12 mouse cellular contexts compared by ENCODE assay signal in genomic region chr15:67301871-67302363, GRCm38 (mm10).
A peak's percentile ranks its signal among the peaks of the same experiment; 100 is the strongest.
DNase-seq lines count a peak whose midpoint lies in the region; ATAC-seq lines count a peak whose summit lies in the region.
"Had no signal": no experiment of that assay in that cellular context is flagged by ENCODE, and none has a peak within 500 bp of the region (broad histone marks: within the 10 kb centered on the region; RNA-seq: fewer than 3 reads in every experiment).

No protein-coding gene starts in this region.

- no peak overlapping the region for H3K4me2 ChIP-seq in heart, embryonic 13.5 days
- H3K4me2 ChIP-seq in stomach, embryonic 16.5 days (ENCODE audit: low read depth, low read length): no peak overlapping the region

- H3K27me3 ChIP-seq in heart, embryonic 13.5 days (replicated peaks): no peaks in the 10 kb centered on the region
- H3K27me3 ChIP-seq in stomach, embryonic 16.5 days (ENCODE audit: control insufficient read depth, insufficient read depth, low read length): no peaks in the 10 kb centered on the region
- H3K27me3 ChIP-seq: Patski had no signal

- peak overlapping the region; percentile 50 for H3K27ac ChIP-seq in heart, embryonic 13.5 days (replicated peaks)
- H3K27ac ChIP-seq in stomach, embryonic 16.5 days (ENCODE audit: low read length): peak overlapping the region; percentile 64
- H3K27ac ChIP-seq: layer of hippocampus, adult 2 months had no signal

- peaks cover 22% of the 10 kb centered on the region for H3K4me1 ChIP-seq in heart, embryonic 13.5 days
- H3K4me1 ChIP-seq in stomach, embryonic 16.5 days (ENCODE audit: control insufficient read depth, insufficient read depth, low read length): peaks cover 6% of the 10 kb centered on the region

- no peaks in the 10 kb centered on the region for H3K9me3 ChIP-seq in heart, embryonic 13.5 days
- no peaks in the 10 kb centered on the region for H3K9me3 ChIP-seq in stomach, embryonic 16.5 days (replicated peaks; ENCODE audit: control insufficient read depth, low read length)

- ATAC-seq in heart, embryonic 13.5 days (ENCODE audit: extremely low read depth, insufficient number of reproducible peaks, low FRiP score, low TSS enrichment): no peak
- peak; percentile 85 for ATAC-seq in stomach, embryonic 16.5 days (ENCODE audit: insufficient read depth, low FRiP score)
- ATAC-seq: Patski had no signal

- H3K4me3 ChIP-seq in heart, embryonic 13.5 days: no peak overlapping the region
- no peak overlapping the region for H3K4me3 ChIP-seq in stomach, embryonic 16.5 days (replicated peaks; ENCODE audit: low read length)
- H3K4me3 ChIP-seq: layer of hippocampus, adult 2 months had no signal

- WGBS in heart, embryonic 13.5 days: 19% methylated on average over 6 of the region's 6 CpGs
- WGBS in stomach, embryonic 16.5 days: 58% methylated on average over 6 of the region's 6 CpGs

- peak; percentile 6 for DNase-seq in ovary, postnatal 36 days (ENCODE audit: low spot score)
- no peak for DNase-seq in ovary, postnatal 14 days (ENCODE audit: low spot score)
- DNase-seq in kidney, postnatal 10 days: peak; percentile 81
- DNase-seq in thymus, postnatal 36 days: no peak
- no peak for DNase-seq in layer of hippocampus, adult 18-20 months (ENCODE audit: low spot score in 2 of 2)
- DNase-seq in cerebellum, adult 8-10 months: no peak
- DNase-seq: embryo, embryonic 11 days; thymus, postnatal 25 days had no signal

- no peak overlapping the region for H3K9ac ChIP-seq in heart, embryonic 13.5 days
- no peak overlapping the region for H3K9ac ChIP-seq in stomach, embryonic 16.5 days (ENCODE audit: low read length)

- H3K36me3 ChIP-seq in heart, embryonic 13.5 days: no peaks in the 10 kb centered on the region
- no peaks in the 10 kb centered on the region for H3K36me3 ChIP-seq in stomach, embryonic 16.5 days (ENCODE audit: control insufficient read depth, insufficient read depth, low read length)

Comparison
In these comparisons a context has a peak if more than half of its experiments do, and no peak if none do; other contexts are left out.
1. DNase-seq: peak in ovary, postnatal 36 days (single experiment) and kidney, postnatal 10 days (single experiment); none in ovary, postnatal 14 days (single experiment), thymus, postnatal 36 days (0 of 2), layer of hippocampus, adult 18-20 months (0 of 2) and cerebellum, adult 8-10 months (single experiment).